Mouse (Mus musculus) CH12.LX (cell line): ENCODE results near the gene Ptcd3. TPM values are rescaled to one million over a fixed set of nuclear protein-coding genes. Genes with fewer than 3 reads are reported as not detected.

Experiments
- DNase-seq: peaks from one replicate; pipeline ENCODE4 v3.0.0-alpha.2; 2013; ENCODE audit errors: extremely low read depth
- H3K27ac ChIP-seq: 2 replicates; pipeline ENCODE4 v1.5.1; 2012; ENCODE audit warnings: low read depth, mild to moderate bottlenecking, control low read depth, moderate library complexity; ENCODE audit not compliant: insufficient read depth
- H3K27me3 ChIP-seq: replicated peaks from 2 replicates; pipeline ENCODE3; 2012; ENCODE audit warnings: inconsistent platforms
- H3K36me3 ChIP-seq, 2 experiments: replicated peaks in 1 of 2; 2 replicates each; pipeline versions ENCODE3 to v1.6.1; 2012; ENCODE audit warnings: inconsistent platforms in 1 of 2, low read length in 1 of 2, mild to moderate bottlenecking in 1 of 2, mixed read lengths in 1 of 2, moderate library complexity in 1 of 2; ENCODE audit not compliant: control insufficient read depth in 1 of 2, insufficient read depth in 1 of 2
- H3K4me1 ChIP-seq, 2 experiments: 2 replicates each; pipeline ENCODE4 v1.6.1; 2012; ENCODE audit warnings: inconsistent platforms in 1 of 2, moderate library complexity in 1 of 2; ENCODE audit not compliant: insufficient read depth in 2 of 2, control insufficient read depth in 1 of 2
- H3K4me2 ChIP-seq: 2 replicates; pipeline ENCODE4 v1.6.1; 2012; ENCODE audit warnings: low read depth, mild to moderate bottlenecking, control low read depth; ENCODE audit not compliant: poor library complexity, insufficient read depth, severe bottlenecking
- H3K4me3 ChIP-seq, 3 experiments: fragments of 150-350 bp in 1 of 3; sonication (generic) in 1 of 3; replicated peaks in 1 of 3; 2 replicates each; pipeline versions ENCODE3 to v1.5.1; 2011 to 2012; ENCODE audit warnings: low read depth in 2 of 3, low read length in 2 of 3, mild to moderate bottlenecking in 2 of 3, moderate library complexity in 2 of 3, control low read depth in 1 of 3, improper control_type of control experiment in 1 of 3, inconsistent platforms in 1 of 3, mixed read lengths in 1 of 3; ENCODE audit not compliant: poor library complexity in 1 of 3
- H3K79me2 ChIP-seq: replicated peaks from 2 replicates; pipeline ENCODE4 v1.6.1; 2012; ENCODE audit warnings: mild to moderate bottlenecking, moderate library complexity; ENCODE audit not compliant: control insufficient read depth, poor library complexity, insufficient read depth, severe bottlenecking; ENCODE audit errors: extremely low read depth
- H3K9ac ChIP-seq: 2 replicates; pipeline ENCODE4 v1.6.1; 2012; ENCODE audit warnings: low read depth, mild to moderate bottlenecking, control low read depth, moderate library complexity; ENCODE audit not compliant: insufficient read depth
- H3K9me3 ChIP-seq: replicated peaks from 2 replicates; pipeline ENCODE3; 2012; ENCODE audit warnings: low read length, inconsistent platforms, mixed read lengths
- BHLHE40 ChIP-seq: IDR thresholded peaks from 2 replicates; pipeline ENCODE4 v1.6.1; 2011; ENCODE audit warnings: mild to moderate bottlenecking, low read depth, low read length, improper control_type of control experiment
- CHD2 ChIP-seq: IDR thresholded peaks from 2 replicates; pipeline ENCODE4 v1.6.1; 2011; ENCODE audit warnings: low read length, improper control_type of control experiment
- ETS1 ChIP-seq: conservative IDR thresholded peaks from 2 replicates; pipeline ENCODE4 v1.6.1; 2012; ENCODE audit warnings: low read depth, mild to moderate bottlenecking, inconsistent platforms, low read length, improper control_type of control experiment, moderate library complexity
- HCFC1 ChIP-seq: IDR thresholded peaks from 2 replicates; pipeline ENCODE4 v1.6.1; 2012; ENCODE audit warnings: low read depth, mild to moderate bottlenecking, inconsistent platforms, low read length, improper control_type of control experiment
- KAT2A ChIP-seq: IDR thresholded peaks from 2 replicates; pipeline ENCODE4 v1.6.1; 2012; ENCODE audit warnings: low read length, improper control_type of control experiment, inconsistent platforms; ENCODE audit not compliant: insufficient replicate concordance
- MXI1 ChIP-seq: IDR thresholded peaks from 2 replicates; pipeline ENCODE4 v1.6.1; 2011; ENCODE audit warnings: mild to moderate bottlenecking, low read depth, low read length, improper control_type of control experiment
- MYC ChIP-seq: IDR thresholded peaks from 2 replicates; pipeline ENCODE4 v1.6.1; 2011; ENCODE audit warnings: low read depth, mild to moderate bottlenecking, improper control_type of control experiment, low read length
- NELFE ChIP-seq: IDR thresholded peaks from 2 replicates; pipeline ENCODE4 v1.6.1; 2011; ENCODE audit warnings: low read depth, low read length, improper control_type of control experiment
- PAX5 ChIP-seq: IDR thresholded peaks from 2 replicates; pipeline ENCODE4 v1.6.1; 2012; ENCODE audit warnings: low read length, inconsistent platforms, mixed read lengths
- POLR2A ChIP-seq: IDR thresholded peaks from 2 replicates; pipeline ENCODE4 v1.6.1; 2011; ENCODE audit warnings: low read depth, mild to moderate bottlenecking, improper control_type of control experiment, low read length
- POLR2AphosphoS2 ChIP-seq: IDR thresholded peaks from 2 replicates; pipeline ENCODE4 v1.6.1; 2011; ENCODE audit warnings: low read depth, low read length, improper control_type of control experiment
- RAD21 ChIP-seq: IDR thresholded peaks from 2 replicates; pipeline ENCODE4 v1.6.1; 2011; ENCODE audit warnings: low read depth, mild to moderate bottlenecking, low read length, improper control_type of control experiment, moderate library complexity
- SIN3A ChIP-seq: IDR thresholded peaks from 2 replicates; pipeline ENCODE4 v1.6.1; 2012; ENCODE audit warnings: low read length, improper control_type of control experiment, inconsistent platforms
- SMC3 ChIP-seq: IDR thresholded peaks from 2 replicates; pipeline ENCODE4 v1.6.1; 2011; ENCODE audit warnings: low read depth, low read length, improper control_type of control experiment
- TCF12 ChIP-seq: IDR thresholded peaks from 2 replicates; pipeline ENCODE4 v1.6.1; 2014; ENCODE audit warnings: low read depth, mild to moderate bottlenecking, inconsistent platforms, low read length, improper control_type of control experiment
- ZC3H11A ChIP-seq: IDR thresholded peaks from 2 replicates; pipeline ENCODE4 v1.6.1; 2012; ENCODE audit warnings: low read depth, mild to moderate bottlenecking, inconsistent platforms, low read length, improper control_type of control experiment
- ZNF384 ChIP-seq: IDR thresholded peaks from 2 replicates; pipeline ENCODE4 v1.6.1; 2012; ENCODE audit warnings: low read depth, low read length, improper control_type of control experiment, inconsistent platforms
- dilution Hi-C: fragments of 300-500 bp; cut with MboI; formaldehyde crosslinking; loops from 2 replicates; pipeline ENCODE4 v1.14.3; 2020; ENCODE audit warnings: low sequenced_read_pairs; ENCODE audit not compliant: extremely low pct_unique_long_range_greater_than_20kb, extremely low pct_ligation_motif_present
- in situ Hi-C: fragments of 300-500 bp; cut with MboI; formaldehyde crosslinking; loops from 3 replicates; pipeline ENCODE4 v1.14.3; 2019; ENCODE audit warnings: low sequenced_read_pairs, low pct_ligation_motif_present, low pct_unique_long_range_greater_than_20kb, mixed read lengths
- polyA plus RNA-seq: library from polyadenylated mRNA; unstranded; fragments of >175 nt; gene quantifications from 2 replicates; pipeline ENCODE4 v1.2.1, GENCODE M21; 2012; ENCODE audit warnings: low read depth; ENCODE audit not compliant: insufficient read length
- total RNA-seq, 2 experiments: library from RNA; depleted of rRNA; stranded (reverse); fragments of 300-350 nt in 1 of 2; fragments of >200 nt in 1 of 2; gene quantifications; 2 replicates each; pipeline ENCODE4 v1.2.3; 2012 to 2014

Ptcd3 gene
- total and polyA plus RNA-seq, 3 experiments, result 76.6 to 169 (median 110) TPM

DNA sequence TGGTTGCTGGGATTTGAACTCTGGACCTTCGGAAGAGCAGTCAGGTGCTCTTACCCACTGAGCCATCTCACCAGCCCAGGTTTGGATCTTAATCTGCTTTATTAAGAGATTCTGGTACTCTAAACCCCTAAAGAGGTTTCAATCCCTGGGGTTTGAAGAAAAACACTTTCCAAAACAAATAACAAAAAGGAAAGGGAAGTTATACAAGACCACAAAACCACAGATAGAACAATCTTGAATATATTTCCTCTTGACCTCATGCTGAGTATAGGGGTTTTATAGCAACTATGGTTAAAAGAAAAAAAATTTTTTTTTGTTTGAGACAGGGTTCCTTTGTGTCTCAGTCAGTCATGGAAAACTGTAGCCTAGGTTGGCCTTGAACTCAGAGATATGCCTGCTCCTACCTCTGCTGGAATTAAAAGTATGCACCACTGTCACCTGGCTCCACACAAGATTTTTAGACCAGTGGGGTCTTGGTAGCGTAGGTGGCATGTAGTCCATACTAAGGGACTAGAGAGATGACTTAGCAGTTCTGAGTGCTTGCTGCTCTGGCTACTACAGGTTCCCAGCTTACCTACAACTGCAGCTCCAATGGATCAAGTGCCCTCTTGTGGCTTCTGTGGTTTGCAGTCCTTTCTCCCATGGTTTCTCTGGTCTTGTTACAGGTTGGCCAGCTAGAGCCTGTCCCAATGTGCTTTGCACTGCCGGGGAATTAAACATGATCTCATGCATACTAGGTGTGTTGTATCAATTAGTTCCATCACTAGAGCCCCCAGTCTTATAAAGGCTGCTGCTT is 30.4 kb downstream of the Ptcd3 start:
- no peak overlapping the region for H3K4me2 ChIP-seq
- H3K79me2 ChIP-seq, result no peaks in the 10 kb centered on the region
- H3K36me3 ChIP-seq, result peaks cover 70 to 88% of the 10 kb centered on the region in 2 experiments
- no peak for DNase-seq
- no peak overlapping the region for H3K27ac ChIP-seq
- no peak overlapping the region for H3K9ac ChIP-seq
- dilution Hi-C loops (no loop called here), in situ Hi-C loops (no loop called here)
- H3K9me3 ChIP-seq, result no peaks in the 10 kb centered on the region
- TF ChIP-seq SMC3 (no peak), TCF12 (no peak), POLR2A (no peak), CHD2 (no peak), ETS1 (no peak), MYC (no peak), HCFC1 (no peak), KAT2A (no peak), NELFE (no peak), RAD21 (no peak), POLR2AphosphoS2 (no peak; the same call in 1 of the 2 replicates), ZC3H11A (no peak), BHLHE40 (no peak), SIN3A (no peak), MXI1 (no peak), ZNF384 (no peak), PAX5 (no peak)
- H3K4me3 ChIP-seq, result no peak overlapping the region
- H3K27me3 ChIP-seq, result no peaks in the 10 kb centered on the region
- H3K4me1 ChIP-seq, result no peaks in the 10 kb centered on the region

DNA sequence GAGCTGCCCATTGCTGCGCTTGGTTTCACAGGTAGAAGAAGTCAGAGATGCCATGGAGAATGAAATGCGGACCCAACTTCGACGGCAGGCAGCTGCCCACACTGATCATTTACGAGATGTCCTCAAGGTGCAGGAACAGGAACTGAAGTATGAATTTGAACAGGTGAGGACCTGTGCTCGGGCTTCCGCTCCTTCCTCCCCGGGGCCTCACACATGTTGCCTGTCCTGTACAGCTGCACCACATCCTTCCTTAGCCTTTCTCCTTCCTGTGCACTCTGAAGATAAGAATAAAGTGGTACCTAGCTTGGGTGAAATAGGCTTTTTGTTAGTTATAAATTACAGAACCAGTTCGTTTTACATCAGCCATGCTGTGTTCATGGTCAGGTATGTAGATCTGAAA is 37.2 kb downstream of the Ptcd3 start:
- Histone ChIP-seq H3K79me2 (no peaks in the 10 kb centered on the region), H3K9me3 (no peaks in the 10 kb centered on the region), H3K4me3 (no peak overlapping the region), H3K4me2 (no peak overlapping the region), H3K4me1 (no peaks in the 10 kb centered on the region), H3K27ac (no peak overlapping the region), H3K9ac (no peak overlapping the region), H3K36me3 (peaks cover 62 to 85% of the 10 kb centered on the region in 2 experiments), H3K27me3 (no peaks in the 10 kb centered on the region)
- dilution Hi-C loops, result no loop called here
- DNase-seq, result no peak
- TF ChIP-seq HCFC1 (no peak), ZNF384 (no peak)
- in situ Hi-C loops, result no loop called here
